Mouse (Mus musculus): ENCODE measurements at regions not wholly inside any gene's neighbourhood (a gene's known extent, or its start where the extent isn't known, plus 50 kb on each side); places are given as distances from the start of the nearest gene placed in this dataset.

DNA sequence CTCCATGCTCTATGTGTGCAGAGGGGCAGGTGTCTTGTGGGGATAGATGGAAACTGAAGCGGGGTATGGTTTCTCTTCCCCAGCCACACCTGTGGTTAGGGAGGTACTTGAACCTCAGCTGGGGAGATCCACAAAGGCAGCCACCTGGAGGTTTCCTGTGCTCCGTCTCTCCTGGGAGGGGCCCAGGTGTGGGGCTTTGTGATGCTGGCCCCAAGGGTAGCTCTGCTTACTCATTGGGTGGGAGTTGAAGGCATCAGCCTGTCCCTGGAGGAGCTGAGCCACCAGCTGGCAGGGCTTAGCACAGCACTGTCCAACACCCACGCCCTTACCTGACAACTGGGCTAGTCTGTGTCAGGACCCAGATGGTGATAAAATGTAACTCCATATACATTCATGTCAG, 81.4 kb downstream of the Lhx2 start:
- no peak overlapping the region for H3K9ac ChIP-seq (replicated peaks; ENCODE audit: low read depth, low read length)
- H3K36me3 ChIP-seq (ENCODE audit: control insufficient read depth, insufficient read depth, low read length): no peaks in the 10 kb centered on the region
- H3K9me3 ChIP-seq (ENCODE audit: control insufficient read depth, low read depth, low read length): no peaks in the 10 kb centered on the region
- WGBS: 34% methylated on average over 3 of the region's 3 CpGs
- H3K27ac ChIP-seq (ENCODE audit: low read length): no peak overlapping the region
- ATAC-seq (ENCODE audit: insufficient number of reproducible peaks, insufficient read depth, low FRiP score, low read depth): no peak
- H3K27me3 ChIP-seq (ENCODE audit: control insufficient read depth, insufficient read depth, low read length): no peaks in the 10 kb centered on the region
- H3K4me1 ChIP-seq (ENCODE audit: control insufficient read depth, insufficient read depth, low read length): peaks cover 12% of the 10 kb centered on the region; the same call in 1 of the 2 replicates
- no peak overlapping the region for H3K4me2 ChIP-seq (replicated peaks; ENCODE audit: low read depth, low read length)
- no peak overlapping the region for H3K4me3 ChIP-seq (ENCODE audit: low read depth, low read length)

GRCm38 (mm10) chr2:38422406-38422805, 83.3 kb downstream of the Lhx2 start:
- Histone ChIP-seq H3K27me3 (ENCODE audit: control insufficient read depth, insufficient read depth, low read length) (no peaks in the 10 kb centered on the region), H3K9me3 (ENCODE audit: control insufficient read depth, low read depth, low read length) (no peaks in the 10 kb centered on the region), H3K36me3 (ENCODE audit: control insufficient read depth, insufficient read depth, low read length) (no peaks in the 10 kb centered on the region), H3K27ac (ENCODE audit: low read length) (no peak overlapping the region), H3K9ac (replicated peaks; ENCODE audit: low read depth, low read length) (no peak overlapping the region), H3K4me3 (ENCODE audit: low read depth, low read length) (no peak overlapping the region), H3K4me2 (replicated peaks; ENCODE audit: low read depth, low read length) (no peak overlapping the region), H3K4me1 (ENCODE audit: control insufficient read depth, insufficient read depth, low read length) (peaks cover 12% of the 10 kb centered on the region; the same call in 1 of the 2 replicates)
- whole genome bisulfite sequencing: 79% methylated on average over 3 of the region's 3 CpGs
- ATAC-seq (ENCODE audit: insufficient number of reproducible peaks, insufficient read depth, low FRiP score, low read depth): no peak

- H3K9ac ChIP-seq (replicated peaks; ENCODE audit: low read depth, low read length): no peak overlapping the region
- no peak overlapping the region for H3K4me3 ChIP-seq (ENCODE audit: low read depth, low read length)
- 30% methylated on average over 7 of the region's 7 CpGs for WGBS
- no peaks in the 10 kb centered on the region for H3K27me3 ChIP-seq (ENCODE audit: control insufficient read depth, insufficient read depth, low read length)
- no peaks in the 10 kb centered on the region for H3K9me3 ChIP-seq (ENCODE audit: control insufficient read depth, low read depth, low read length)
- no peak overlapping the region for H3K27ac ChIP-seq (ENCODE audit: low read length)
- H3K36me3 ChIP-seq (ENCODE audit: control insufficient read depth, insufficient read depth, low read length): no peaks in the 10 kb centered on the region
- H3K4me2 ChIP-seq (replicated peaks; ENCODE audit: low read depth, low read length): peak overlapping the region; percentile 27; the same call in 1 of the 2 replicates
- no peak for ATAC-seq (ENCODE audit: insufficient number of reproducible peaks, insufficient read depth, low FRiP score, low read depth)
- H3K4me1 ChIP-seq (ENCODE audit: control insufficient read depth, insufficient read depth, low read length): peaks cover 12% of the 10 kb centered on the region; the same call in 1 of the 2 replicates
These were observed 84.8 kb downstream of the Lhx2 start for GRCm38 (mm10) chr2:38423886-38424277.

DNA sequence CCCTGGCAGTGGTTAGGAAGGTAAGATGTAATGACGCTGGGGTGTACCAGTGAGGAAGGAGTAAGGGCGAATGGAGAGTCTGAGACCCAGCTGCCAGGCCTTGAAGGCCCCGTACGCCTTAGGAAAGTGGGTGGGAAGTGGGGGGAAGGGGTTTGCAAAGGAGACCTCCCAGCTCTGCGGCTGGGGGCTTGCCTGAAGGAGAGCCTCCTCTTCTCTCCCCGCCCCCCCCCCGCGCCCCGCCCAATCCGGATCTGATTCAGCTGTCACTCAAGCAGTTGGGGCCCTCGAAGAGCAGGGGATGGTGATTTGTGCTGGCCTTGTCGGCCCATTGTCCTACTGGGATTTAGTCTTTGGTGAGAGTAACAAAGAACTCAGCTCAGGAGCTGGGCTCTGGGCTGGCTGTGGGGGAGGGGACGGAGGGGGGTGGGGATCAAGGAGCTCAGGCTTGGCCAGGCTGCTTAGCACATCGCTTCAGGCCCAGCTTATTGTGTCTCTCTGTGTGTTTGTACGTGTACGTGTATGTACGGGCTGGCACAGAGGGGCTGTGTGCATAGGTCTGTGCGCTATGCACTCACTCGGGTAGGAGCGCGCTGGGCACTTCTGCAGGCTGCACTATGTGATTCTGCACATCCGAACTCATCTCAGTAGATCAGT, 85.3 kb downstream of the Lhx2 start:
- Histone ChIP-seq H3K9ac (replicated peaks; ENCODE audit: low read depth, low read length) (no peak overlapping the region), H3K4me3 (ENCODE audit: low read depth, low read length) (no peak overlapping the region), H3K4me2 (replicated peaks; ENCODE audit: low read depth, low read length) (peak overlapping the region; percentile 27; the same call in 1 of the 2 replicates), H3K4me1 (ENCODE audit: control insufficient read depth, insufficient read depth, low read length) (peaks cover 12% of the 10 kb centered on the region; the same call in 1 of the 2 replicates), H3K27ac (ENCODE audit: low read length) (no peak overlapping the region), H3K27me3 (ENCODE audit: control insufficient read depth, insufficient read depth, low read length) (no peaks in the 10 kb centered on the region), H3K36me3 (ENCODE audit: control insufficient read depth, insufficient read depth, low read length) (no peaks in the 10 kb centered on the region), H3K9me3 (ENCODE audit: control insufficient read depth, low read depth, low read length) (no peaks in the 10 kb centered on the region)
- 5% methylated on average over 20 of the region's 22 CpGs for WGBS
- ATAC-seq (ENCODE audit: insufficient number of reproducible peaks, insufficient read depth, low FRiP score, low read depth): peak; percentile 57

DNA sequence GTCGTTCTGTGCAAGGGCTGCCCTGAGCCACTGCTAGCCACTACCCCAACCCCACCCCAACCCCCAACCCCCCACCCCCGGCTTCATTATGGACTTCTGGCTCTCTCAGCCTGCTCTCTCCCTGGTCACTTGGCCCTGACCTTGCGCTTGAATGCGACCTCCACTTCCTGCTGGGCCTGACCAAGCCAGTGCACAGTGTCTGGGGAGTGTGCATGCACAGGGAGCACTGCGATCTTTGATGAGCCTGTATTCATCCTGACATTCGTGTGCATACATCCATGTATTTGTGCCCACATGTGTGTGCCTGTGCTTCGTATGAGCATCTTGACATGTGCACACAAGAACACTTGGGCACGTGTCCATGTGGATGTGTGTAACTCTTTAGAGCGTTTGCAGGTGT, 85.9 kb downstream of the Lhx2 start:
- no peak overlapping the region for H3K4me3 ChIP-seq (ENCODE audit: low read depth, low read length)
- H3K27ac ChIP-seq (ENCODE audit: low read length): no peak overlapping the region
- H3K9ac ChIP-seq (replicated peaks; ENCODE audit: low read depth, low read length): no peak overlapping the region
- H3K4me1 ChIP-seq (ENCODE audit: control insufficient read depth, insufficient read depth, low read length): peaks cover 12% of the 10 kb centered on the region; the same call in 1 of the 2 replicates
- ATAC-seq (ENCODE audit: insufficient number of reproducible peaks, insufficient read depth, low FRiP score, low read depth): no peak
- H3K36me3 ChIP-seq (ENCODE audit: control insufficient read depth, insufficient read depth, low read length): no peaks in the 10 kb centered on the region
- no peaks in the 10 kb centered on the region for H3K27me3 ChIP-seq (ENCODE audit: control insufficient read depth, insufficient read depth, low read length)
- H3K9me3 ChIP-seq (ENCODE audit: control insufficient read depth, low read depth, low read length): no peaks in the 10 kb centered on the region
- 37% methylated on average over 9 of the region's 9 CpGs for WGBS
- no peak overlapping the region for H3K4me2 ChIP-seq (replicated peaks; ENCODE audit: low read depth, low read length)

DNA sequence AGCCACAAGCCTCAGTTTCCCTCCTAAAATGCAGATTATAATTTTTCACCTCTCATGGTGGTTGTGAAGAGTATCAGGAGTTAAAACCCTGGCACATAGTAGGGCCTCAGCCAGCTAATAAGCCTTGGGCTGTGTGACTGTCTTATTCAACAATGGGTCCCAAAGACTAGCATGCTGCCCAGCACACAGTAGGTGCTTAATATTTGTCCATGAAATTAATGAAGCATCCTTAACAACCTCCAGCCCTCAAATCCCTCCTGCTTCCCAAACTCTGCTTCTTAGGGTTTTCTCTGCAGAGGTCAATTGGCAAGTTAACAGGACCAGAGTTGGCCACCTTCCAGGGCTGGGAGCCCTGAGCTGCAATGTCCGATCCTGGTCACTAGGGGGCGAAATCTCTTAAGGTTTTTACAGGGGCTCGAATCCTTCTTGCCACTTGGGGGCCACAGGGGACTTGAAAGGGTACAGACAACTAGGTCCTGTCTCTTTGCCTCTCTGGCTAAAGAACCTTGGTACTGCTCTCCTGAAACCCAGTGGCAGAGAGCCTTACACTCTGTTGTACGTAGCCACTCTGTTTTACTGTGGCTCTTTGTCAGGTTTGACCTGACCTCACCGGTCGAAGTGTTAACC, 81.6 kb upstream of the Nek6 start:
- Histone ChIP-seq H3K4me3 (ENCODE audit: low read depth, low read length) (no peak overlapping the region), H3K9ac (replicated peaks; ENCODE audit: low read depth, low read length) (no peak overlapping the region), H3K4me2 (replicated peaks; ENCODE audit: low read depth, low read length) (no peak overlapping the region), H3K4me1 (ENCODE audit: control insufficient read depth, insufficient read depth, low read length) (no peaks in the 10 kb centered on the region), H3K36me3 (ENCODE audit: control insufficient read depth, insufficient read depth, low read length) (no peaks in the 10 kb centered on the region), H3K27me3 (ENCODE audit: control insufficient read depth, insufficient read depth, low read length) (no peaks in the 10 kb centered on the region), H3K27ac (ENCODE audit: low read length) (no peak overlapping the region), H3K9me3 (ENCODE audit: control insufficient read depth, low read depth, low read length) (no peaks in the 10 kb centered on the region)
- no peak for ATAC-seq (ENCODE audit: insufficient number of reproducible peaks, insufficient read depth, low FRiP score, low read depth)
- WGBS: 39% methylated on average over 6 of the region's 6 CpGs

DNA sequence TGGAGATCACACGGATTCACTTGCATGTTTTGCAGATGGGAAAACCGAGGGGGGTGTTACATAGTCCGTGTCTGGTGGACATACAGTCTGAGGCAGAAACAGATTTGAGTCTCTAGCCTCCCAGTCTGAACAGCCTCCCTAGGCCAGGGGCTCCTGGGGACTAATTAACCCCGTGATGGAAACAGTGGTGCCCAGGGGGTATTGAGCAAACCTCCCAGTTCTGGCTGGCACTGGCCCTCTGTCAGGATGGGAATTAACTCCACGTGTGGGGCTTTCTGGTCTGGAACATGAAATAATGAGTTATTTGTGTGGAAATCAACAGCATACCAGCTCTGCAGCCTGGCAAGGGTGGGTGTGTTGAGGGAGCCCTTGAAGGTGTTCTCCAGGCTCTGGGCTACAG, 79.9 kb upstream of the Nek6 start:
- Histone ChIP-seq H3K36me3 (ENCODE audit: control insufficient read depth, insufficient read depth, low read length) (no peaks in the 10 kb centered on the region), H3K9ac (replicated peaks; ENCODE audit: low read depth, low read length) (no peak overlapping the region), H3K27ac (ENCODE audit: low read length) (no peak overlapping the region), H3K4me2 (replicated peaks; ENCODE audit: low read depth, low read length) (no peak overlapping the region), H3K27me3 (ENCODE audit: control insufficient read depth, insufficient read depth, low read length) (no peaks in the 10 kb centered on the region), H3K4me3 (ENCODE audit: low read depth, low read length) (no peak overlapping the region), H3K4me1 (ENCODE audit: control insufficient read depth, insufficient read depth, low read length) (no peaks in the 10 kb centered on the region), H3K9me3 (ENCODE audit: control insufficient read depth, low read depth, low read length) (no peaks in the 10 kb centered on the region)
- WGBS: 68% methylated on average over 5 of the region's 5 CpGs
- no peak for ATAC-seq (ENCODE audit: insufficient number of reproducible peaks, insufficient read depth, low FRiP score, low read depth)

- Histone ChIP-seq H3K27me3 (ENCODE audit: control insufficient read depth, insufficient read depth, low read length) (no peaks in the 10 kb centered on the region), H3K36me3 (ENCODE audit: control insufficient read depth, insufficient read depth, low read length) (no peaks in the 10 kb centered on the region), H3K9me3 (ENCODE audit: control insufficient read depth, low read depth, low read length) (no peaks in the 10 kb centered on the region), H3K4me2 (replicated peaks; ENCODE audit: low read depth, low read length) (no peak overlapping the region), H3K4me3 (ENCODE audit: low read depth, low read length) (no peak overlapping the region), H3K27ac (ENCODE audit: low read length) (no peak overlapping the region), H3K4me1 (ENCODE audit: control insufficient read depth, insufficient read depth, low read length) (no peaks in the 10 kb centered on the region), H3K9ac (replicated peaks; ENCODE audit: low read depth, low read length) (no peak overlapping the region)
- WGBS: 15% methylated on average over 3 of the region's 3 CpGs
- ATAC-seq (ENCODE audit: insufficient number of reproducible peaks, insufficient read depth, low FRiP score, low read depth): no peak
These were observed 77.7 kb upstream of the Nek6 start for GRCm38 (mm10) chr2:38433736-38434135.
